Mouse (Mus musculus) intestine, embryonic 16.5 days (tissue): ENCODE results near the gene Zic1. TPM values are rescaled to one million over a fixed set of nuclear protein-coding genes. Genes with fewer than 3 reads are reported as not detected.

ENCODE experiments used
- ATAC-seq: fragments of 200-750 bp; cut with Nextera tagmentation; 2 replicates; pipeline ENCODE4 v1.8.0; 2017; ENCODE audit warnings: moderate TSS enrichment, moderate library complexity
- H3K27ac ChIP-seq: fragments of 300-500 bp; sonication (generic); 2 replicates; pipeline ENCODE4 v1.5.1; 2014; ENCODE audit warnings: mild to moderate bottlenecking, low read length
- H3K27me3 ChIP-seq: fragments of 300-500 bp; sonication (generic); replicated peaks from 2 replicates; pipeline ENCODE4 v1.6.1; 2014; ENCODE audit warnings: low read length, control low read depth, mixed read lengths; ENCODE audit not compliant: control insufficient read depth, insufficient read depth
- H3K36me3 ChIP-seq: fragments of 300-500 bp; sonication (generic); 2 replicates; pipeline ENCODE4 v1.6.1; 2014; ENCODE audit warnings: low read length, control low read depth; ENCODE audit not compliant: control insufficient read depth, insufficient read depth
- H3K4me1 ChIP-seq: fragments of 300-500 bp; sonication (generic); 2 replicates; pipeline ENCODE4 v1.6.1; 2014; ENCODE audit warnings: low read length, control low read depth, mixed read lengths; ENCODE audit not compliant: control insufficient read depth, insufficient read depth
- H3K4me2 ChIP-seq: fragments of 300-500 bp; sonication (generic); 2 replicates; pipeline ENCODE4 v1.6.1; 2014; ENCODE audit warnings: low read depth, low read length, control low read depth
- H3K4me3 ChIP-seq: fragments of 300-500 bp; sonication (generic); 2 replicates; pipeline ENCODE4 v1.5.1; 2014; ENCODE audit warnings: mild to moderate bottlenecking, low read length
- H3K9ac ChIP-seq: fragments of 300-500 bp; sonication (generic); 2 replicates; pipeline ENCODE4 v1.6.1; 2014; ENCODE audit warnings: low read depth, low read length
- H3K9me3 ChIP-seq: fragments of 300-500 bp; sonication (generic); 2 replicates; pipeline ENCODE4 v1.6.1; 2016; ENCODE audit warnings: low read length, control low read depth; ENCODE audit not compliant: control insufficient read depth
- WGBS: fragments of 180-500 bp; shearing (Covaris S2); extraction: QIAGEN DNeasy Blood & Tissue Kit; methylation state at CpG from one replicate; pipeline ENCODE4 v1.1.7; 2014; 5-methylcytosine and 5-hydroxymethylcytosine counted together
- polyA plus RNA-seq: library from polyadenylated mRNA; unstranded; fragments of >200 nt; fragmentation: Nextera tagmentation; extraction: Ambion mirVana; gene quantifications from 2 replicates; pipeline ENCODE4 v1.2.1, GENCODE M21; 2015

Gene Zic1
- polyA plus RNA-seq, 1 experiment from 2014 or later: not detected

DNA sequence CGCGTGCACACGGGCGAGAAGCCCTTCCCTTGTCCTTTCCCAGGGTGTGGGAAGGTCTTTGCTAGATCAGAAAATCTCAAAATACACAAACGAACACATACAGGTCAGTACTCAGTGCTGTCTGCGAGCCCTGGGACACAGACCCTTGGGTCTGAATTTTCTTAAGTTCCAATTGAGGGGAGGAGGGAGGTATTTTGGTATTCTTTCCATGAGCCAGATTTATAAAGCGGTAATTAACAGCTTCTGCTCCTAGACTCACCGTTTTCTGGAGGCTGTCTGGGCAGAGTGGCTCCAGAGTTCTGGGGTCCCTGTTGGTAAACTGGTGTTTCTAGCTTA, 13.7 kb upstream of the Zic1 start:
- no peak overlapping the region for H3K4me3 ChIP-seq
- under 1% methylated on average over 8 of the region's 8 CpGs for WGBS
- peaks cover 5% of the 10 kb centered on the region; the same call in 1 of the 2 replicates for H3K4me1 ChIP-seq
- no peak for ATAC-seq
- no peaks in the 10 kb centered on the region for H3K36me3 ChIP-seq
- H3K27me3 ChIP-seq: peaks cover 89% of the 10 kb centered on the region
- H3K4me2 ChIP-seq: no peak overlapping the region
- no peak overlapping the region for H3K27ac ChIP-seq
- H3K9ac ChIP-seq: no peak overlapping the region
- H3K9me3 ChIP-seq: no peaks in the 10 kb centered on the region

DNA sequence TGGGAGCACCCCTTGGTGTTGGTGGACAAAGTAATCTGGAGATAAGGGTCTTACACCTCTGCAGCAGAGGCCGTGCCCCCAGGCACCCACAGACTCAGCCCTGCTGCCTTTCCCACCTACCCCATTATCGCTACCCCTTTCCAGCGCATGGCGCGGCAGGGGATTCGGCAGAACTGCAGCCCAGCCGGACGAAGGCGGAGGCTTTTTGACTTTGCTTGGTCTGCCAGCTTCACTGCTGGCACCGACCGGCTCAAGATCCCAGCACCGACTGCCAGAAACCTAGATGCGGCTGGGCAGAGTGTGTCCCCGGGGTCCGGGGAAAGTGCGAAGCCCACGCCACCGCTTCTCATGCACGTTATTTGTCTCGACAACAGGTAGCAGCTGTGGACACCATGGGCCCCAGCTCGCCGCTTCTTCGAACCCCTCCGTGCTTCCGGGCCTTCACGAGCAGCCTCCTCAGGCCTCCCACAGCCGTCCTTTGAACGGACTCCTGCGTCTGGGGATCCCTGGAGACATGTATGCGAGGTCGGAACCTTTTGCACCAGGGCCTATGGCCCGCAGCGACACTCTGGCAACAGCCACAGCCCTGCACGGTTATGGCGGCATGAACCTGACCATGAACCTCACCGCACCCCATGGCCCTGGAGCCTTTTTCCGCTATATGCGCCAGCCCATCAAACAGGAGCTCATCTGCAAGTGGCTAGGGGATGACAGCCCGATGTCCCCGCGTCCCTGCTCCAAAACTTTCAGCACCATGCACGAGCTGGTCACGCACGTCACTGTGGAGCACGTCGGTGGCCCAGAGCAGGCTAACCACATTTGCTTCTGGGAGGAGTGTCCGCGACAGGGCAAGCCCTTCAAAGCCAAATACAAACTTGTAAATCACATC, 13.0 kb upstream of the Zic1 start:
- 1% methylated on average over 48 of the region's 48 CpGs for WGBS
- Histone ChIP-seq H3K4me2 (no peak overlapping the region), H3K9me3 (no peaks in the 10 kb centered on the region), H3K9ac (no peak overlapping the region), H3K4me1 (peaks cover 5% of the 10 kb centered on the region; the same call in 1 of the 2 replicates), H3K36me3 (no peaks in the 10 kb centered on the region), H3K27ac (no peak overlapping the region), H3K4me3 (no peak overlapping the region), H3K27me3 (peaks cover 89% of the 10 kb centered on the region)
- ATAC-seq: no peak

- no peak for ATAC-seq
- Histone ChIP-seq H3K27me3 (peaks cover 84% of the 10 kb centered on the region), H3K9ac (no peak overlapping the region), H3K4me1 (peaks cover 5% of the 10 kb centered on the region; the same call in 1 of the 2 replicates), H3K27ac (no peak overlapping the region), H3K4me3 (no peak overlapping the region), H3K9me3 (no peaks in the 10 kb centered on the region), H3K36me3 (no peaks in the 10 kb centered on the region), H3K4me2 (no peak overlapping the region)
- 1% methylated on average over 16 of the region's 16 CpGs for WGBS
These were observed 12.2 kb upstream of the Zic1 start for GRCm38 (mm10) chr9:91377873-91378150.

GRCm38 (mm10) chr9:91377036-91377872, 11.6 kb upstream of the Zic1 start:
- Histone ChIP-seq H3K36me3 (no peaks in the 10 kb centered on the region), H3K4me2 (no peak overlapping the region), H3K4me3 (no peak overlapping the region), H3K4me1 (peaks cover 5% of the 10 kb centered on the region; the same call in 1 of the 2 replicates), H3K27me3 (peaks cover 84% of the 10 kb centered on the region), H3K9me3 (no peaks in the 10 kb centered on the region), H3K9ac (no peak overlapping the region), H3K27ac (no peak overlapping the region)
- 4% methylated on average over 14 of the region's 14 CpGs for WGBS
- ATAC-seq: no peak

GRCm38 (mm10) chr9:91374665-91375064, 9.1 kb upstream of the Zic1 start:
- H3K4me3 ChIP-seq: no peak overlapping the region
- WGBS: 15% methylated on average over 4 of the region's 4 CpGs
- no peaks in the 10 kb centered on the region for H3K9me3 ChIP-seq
- no peak overlapping the region for H3K27ac ChIP-seq
- H3K9ac ChIP-seq: no peak overlapping the region
- peaks cover 87% of the 10 kb centered on the region for H3K27me3 ChIP-seq
- no peak for ATAC-seq
- no peaks in the 10 kb centered on the region for H3K36me3 ChIP-seq
- H3K4me2 ChIP-seq: no peak overlapping the region
- no peaks in the 10 kb centered on the region for H3K4me1 ChIP-seq

- Histone ChIP-seq H3K9ac (no peak overlapping the region), H3K36me3 (no peaks in the 10 kb centered on the region), H3K4me1 (no peaks in the 10 kb centered on the region), H3K27me3 (peaks cover 87% of the 10 kb centered on the region), H3K4me2 (no peak overlapping the region), H3K27ac (no peak overlapping the region), H3K4me3 (no peak overlapping the region), H3K9me3 (no peaks in the 10 kb centered on the region)
- ATAC-seq: no peak
- 27% methylated on average over 3 of the region's 3 CpGs for WGBS
These were observed 8.4 kb upstream of the Zic1 start for GRCm38 (mm10) chr9:91373811-91374575.

DNA sequence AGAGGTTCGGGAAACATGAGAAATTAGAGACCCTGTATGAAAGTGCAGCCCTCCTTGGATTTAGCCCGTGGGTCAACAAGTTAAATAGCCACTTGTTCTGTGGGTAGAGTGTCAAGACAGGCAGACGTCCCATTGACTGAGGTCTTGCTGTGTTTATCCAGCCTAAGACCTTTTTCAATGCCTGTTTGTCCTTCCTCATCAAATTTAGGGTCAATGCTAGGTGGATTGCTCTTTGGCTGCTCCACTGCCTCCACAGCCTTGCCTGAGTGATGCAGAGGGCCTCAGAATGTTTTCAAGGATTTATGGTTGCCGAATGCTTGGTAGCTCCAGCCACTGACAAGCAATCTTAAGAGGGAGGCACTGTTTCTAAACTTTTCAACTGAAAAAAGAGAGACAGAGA, 6.0 kb upstream of the Zic1 start:
- H3K27ac ChIP-seq: no peak overlapping the region
- no peaks in the 10 kb centered on the region for H3K36me3 ChIP-seq
- H3K9ac ChIP-seq: no peak overlapping the region
- H3K4me1 ChIP-seq: no peaks in the 10 kb centered on the region
- no peak for ATAC-seq
- no peak overlapping the region for H3K4me2 ChIP-seq
- no peaks in the 10 kb centered on the region for H3K9me3 ChIP-seq
- 15% methylated on average over 4 of the region's 4 CpGs for WGBS
- peaks cover 83% of the 10 kb centered on the region for H3K27me3 ChIP-seq
- no peak overlapping the region for H3K4me3 ChIP-seq

GRCm38 (mm10) chr9:91371011-91371410, 5.4 kb upstream of the Zic1 start:
- Histone ChIP-seq H3K4me1 (no peaks in the 10 kb centered on the region), H3K9me3 (no peaks in the 10 kb centered on the region), H3K4me3 (no peak overlapping the region), H3K27me3 (peaks cover 82% of the 10 kb centered on the region), H3K36me3 (no peaks in the 10 kb centered on the region), H3K9ac (no peak overlapping the region), H3K4me2 (no peak overlapping the region), H3K27ac (no peak overlapping the region)
- ATAC-seq: no peak

DNA sequence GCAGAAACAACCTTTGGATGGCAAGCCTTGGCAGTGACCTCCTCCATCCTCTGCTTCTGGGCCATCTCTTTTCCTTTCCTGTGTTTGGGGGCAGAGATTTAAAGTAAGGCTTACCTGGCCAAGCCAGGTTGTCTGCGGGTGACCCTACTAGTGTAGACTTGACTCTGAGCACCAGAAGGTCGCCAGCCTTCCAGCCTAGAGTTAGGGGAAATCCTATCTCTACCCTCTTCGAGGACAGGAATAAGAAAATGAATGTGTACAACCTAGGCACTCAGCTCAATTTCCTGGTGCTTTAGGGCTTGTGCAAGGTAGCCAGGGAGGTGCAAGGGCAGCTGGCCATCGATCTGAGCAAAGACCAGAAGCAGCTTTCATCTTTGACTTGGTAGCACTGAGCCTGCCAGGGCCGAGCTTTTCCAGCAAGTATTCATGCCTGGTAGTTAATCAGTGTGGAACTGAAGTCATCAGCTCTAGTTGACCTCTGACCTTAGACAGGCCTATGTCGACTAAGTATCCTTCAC, 4.6 kb upstream of the Zic1 start:
- Histone ChIP-seq H3K4me1 (peaks cover 3% of the 10 kb centered on the region; the same call in 1 of the 2 replicates), H3K4me3 (no peak overlapping the region), H3K27ac (no peak overlapping the region), H3K9me3 (no peaks in the 10 kb centered on the region), H3K36me3 (no peaks in the 10 kb centered on the region), H3K9ac (no peak overlapping the region), H3K27me3 (peaks cover 79% of the 10 kb centered on the region), H3K4me2 (no peak overlapping the region)
- WGBS: 10% methylated on average over 6 of the region's 6 CpGs
- ATAC-seq: no peak
